Mouse (Mus musculus) lung, adult 2 months (tissue): ENCODE results near the gene Pigp.
A peak's percentile ranks its signal among the peaks of the same experiment; 100 is the strongest.

Source experiments
- CTCF ChIP-seq: fragments of 200-500 bp; IDR thresholded peaks from 2 replicates; pipeline ENCODE4 v1.5.1; 2011; ENCODE audit warnings: mild to moderate bottlenecking, low read length, control low read depth; ENCODE audit not compliant: insufficient read depth
- POLR2A ChIP-seq: fragments of 200-500 bp; IDR thresholded peaks from 2 replicates; pipeline ENCODE4 v1.6.1; 2011; ENCODE audit warnings: low read depth, mild to moderate bottlenecking, control low read depth, low read length, borderline replicate concordance; ENCODE audit errors: extremely low read depth

- TF ChIP-seq CTCF = no peak
- TF ChIP-seq POLR2A = peak; percentile 95
Measured at GRCm38 (mm10) chr16:94327781-94328711, 43.6 kb downstream of the Pigp start, which contains the start of gene Ripply3.
